Mouse (Mus musculus) inflammation-experienced regulatory T-cells, adult 6 months (primary cell): ENCODE data around the gene Dpep3. TPM values are rescaled to one million over a fixed set of nuclear protein-coding genes. Genes with fewer than 3 reads are reported as not detected.

Source experiments
- ATAC-seq: one replicate; pipeline ENCODE4 v1.8.0; 2017
- polyA plus RNA-seq, 3 experiments: library from polyadenylated mRNA; unstranded; fragments of 100-300 nt; shearing (Covaris generic); gene quantifications; one replicate each; pipeline ENCODE4 v1.2.1; 2017

Gene Dpep3
- polyA plus RNA-seq, 3 experiments from 2014 or later, result not detected

DNA sequence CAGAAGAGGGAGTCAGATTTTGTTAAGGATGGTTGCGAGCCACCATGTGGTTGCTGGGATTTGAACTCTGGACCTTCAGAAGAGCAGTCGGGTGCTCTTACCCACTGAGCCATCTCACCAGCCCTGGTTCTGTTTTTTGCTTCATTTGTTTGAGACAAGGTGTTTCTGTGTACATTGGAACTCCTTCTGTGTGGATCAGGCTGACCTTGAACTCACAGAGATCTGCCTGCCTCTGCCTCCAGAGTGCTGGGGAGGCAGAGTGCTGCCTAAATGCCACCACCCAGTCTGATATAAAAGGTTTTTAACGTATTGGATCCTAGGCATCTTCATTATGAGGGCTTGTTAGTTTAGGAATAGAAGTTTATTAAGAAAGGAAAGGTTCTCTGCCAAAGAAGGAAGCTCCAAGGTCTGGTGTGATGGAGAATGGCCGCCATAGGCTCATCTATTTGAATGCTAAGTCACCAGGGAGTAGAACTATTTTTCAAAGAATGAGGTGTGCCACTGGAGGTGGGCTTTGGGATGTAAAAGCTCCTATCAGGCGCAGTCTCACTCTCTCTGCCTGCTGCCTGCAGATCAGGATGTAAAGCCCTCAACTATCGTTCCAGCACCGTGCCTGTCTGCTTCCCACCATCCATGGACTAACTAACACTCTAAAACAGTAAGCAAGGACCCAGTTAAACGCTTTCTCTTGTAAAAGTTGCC, 8.1 kb downstream of the Dpep3 start:
- ATAC-seq, result no peak

DNA sequence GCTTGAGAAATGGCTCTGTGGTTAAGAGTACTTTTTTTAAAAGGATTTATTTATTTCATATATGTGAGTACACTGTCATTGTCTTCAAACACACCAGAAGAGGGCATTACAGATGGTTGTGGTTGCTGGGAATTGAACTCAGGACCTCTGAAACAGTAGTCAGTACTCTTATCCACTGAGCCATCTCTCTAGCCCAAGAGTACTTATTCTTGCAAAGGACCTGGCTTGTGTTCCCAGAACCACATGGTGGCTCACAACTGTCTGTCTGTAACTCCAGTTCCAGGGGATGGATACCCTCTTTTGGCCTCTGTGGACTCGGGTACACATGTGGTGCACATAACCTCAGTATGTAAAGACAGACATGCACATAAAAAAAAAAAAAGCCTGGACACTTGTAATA, 9.9 kb downstream of the Dpep3 start:
- ATAC-seq, result no peak

DNA sequence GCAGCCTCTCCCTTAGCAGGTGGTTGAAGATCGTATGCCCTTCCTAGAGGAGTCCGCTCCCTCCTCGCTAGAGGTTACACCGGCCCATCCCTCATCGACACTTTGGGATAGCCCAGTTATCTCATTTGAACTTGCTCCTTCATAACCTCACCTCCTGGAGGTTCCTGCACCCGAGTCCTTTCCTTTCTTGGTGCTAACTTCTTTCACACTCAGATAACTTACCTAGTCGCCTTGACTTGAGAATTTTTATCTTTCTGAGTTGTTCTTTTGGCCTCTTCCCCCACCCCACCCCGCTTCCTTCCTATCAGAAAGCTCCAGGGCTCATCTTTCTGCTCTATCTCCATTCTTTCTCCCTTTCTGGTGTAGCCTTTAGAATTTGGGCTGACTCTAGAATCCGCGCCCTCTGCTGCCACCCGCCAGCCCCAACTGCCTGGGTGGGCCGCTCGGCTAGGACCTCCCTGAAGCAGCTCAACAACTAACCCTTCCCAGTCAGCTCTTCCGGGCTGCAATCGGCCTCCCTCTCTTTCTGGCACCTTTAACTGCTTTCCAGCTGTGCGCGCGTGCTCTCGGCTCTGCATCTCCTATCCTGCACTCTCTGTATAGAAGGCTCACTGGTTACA, 12.4 kb downstream of the Dpep3 start:
- ATAC-seq, result no peak

DNA sequence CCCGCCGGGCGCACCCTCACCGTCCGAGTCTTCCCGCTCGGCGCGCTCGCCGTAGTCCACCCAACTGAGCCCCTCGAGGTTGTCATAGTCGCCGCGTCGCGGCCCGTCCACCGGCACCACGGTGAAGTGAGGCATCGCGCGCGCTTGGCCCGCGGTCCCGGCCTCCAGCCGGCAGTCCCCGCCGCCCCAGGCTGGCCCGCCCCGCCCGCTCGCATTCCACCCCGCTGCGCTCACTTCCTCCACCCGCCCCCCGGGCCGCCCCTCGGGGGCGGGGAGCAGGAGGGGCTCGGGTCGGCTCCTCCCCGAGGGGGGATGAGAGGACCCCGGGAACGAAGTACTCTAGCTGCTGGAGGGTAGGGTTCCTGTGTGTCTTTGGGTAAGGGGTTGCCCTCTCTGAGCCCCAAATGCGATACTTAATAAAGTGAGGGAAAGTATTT, 13.3 kb downstream of the Dpep3 start, which contains the start of gene Slc12a4:
Slc12a4 (minus strand) TSS at position 193 of the 437 bp plus-strand sequence.
- peak; percentile 80 for ATAC-seq

DNA sequence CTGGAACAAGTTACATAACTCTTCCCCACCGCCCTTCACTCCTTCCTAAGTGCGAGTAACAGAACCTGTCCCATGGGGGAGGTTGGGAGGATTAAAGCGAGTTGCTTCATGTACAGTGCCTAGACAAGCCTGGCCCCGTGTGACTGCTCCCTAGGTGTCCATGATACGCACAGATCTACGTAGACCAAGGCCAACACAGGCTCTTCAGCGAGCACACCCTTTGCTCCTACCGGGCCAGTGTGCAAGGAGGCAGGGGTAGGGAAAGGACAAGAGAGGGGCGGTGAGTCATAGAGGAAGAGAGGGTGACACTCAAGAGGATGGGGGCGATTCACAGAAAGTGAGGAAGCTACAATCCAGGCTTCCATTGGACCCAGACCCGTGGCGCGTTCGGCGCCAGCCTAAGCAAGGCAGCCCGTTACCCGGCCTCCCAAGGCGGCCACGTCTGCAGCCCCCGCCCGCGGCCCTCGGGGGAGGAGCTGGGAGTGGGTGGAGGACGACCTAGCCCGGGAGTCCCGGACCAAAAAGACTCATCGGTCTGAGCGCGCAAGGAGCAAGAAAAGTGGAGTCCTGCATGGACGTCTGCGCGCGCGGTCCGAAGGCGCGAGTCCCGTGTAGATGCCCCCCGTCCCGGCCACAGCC, 13.8 kb downstream of the Dpep3 start:
- peak; percentile 81 for ATAC-seq

DNA sequence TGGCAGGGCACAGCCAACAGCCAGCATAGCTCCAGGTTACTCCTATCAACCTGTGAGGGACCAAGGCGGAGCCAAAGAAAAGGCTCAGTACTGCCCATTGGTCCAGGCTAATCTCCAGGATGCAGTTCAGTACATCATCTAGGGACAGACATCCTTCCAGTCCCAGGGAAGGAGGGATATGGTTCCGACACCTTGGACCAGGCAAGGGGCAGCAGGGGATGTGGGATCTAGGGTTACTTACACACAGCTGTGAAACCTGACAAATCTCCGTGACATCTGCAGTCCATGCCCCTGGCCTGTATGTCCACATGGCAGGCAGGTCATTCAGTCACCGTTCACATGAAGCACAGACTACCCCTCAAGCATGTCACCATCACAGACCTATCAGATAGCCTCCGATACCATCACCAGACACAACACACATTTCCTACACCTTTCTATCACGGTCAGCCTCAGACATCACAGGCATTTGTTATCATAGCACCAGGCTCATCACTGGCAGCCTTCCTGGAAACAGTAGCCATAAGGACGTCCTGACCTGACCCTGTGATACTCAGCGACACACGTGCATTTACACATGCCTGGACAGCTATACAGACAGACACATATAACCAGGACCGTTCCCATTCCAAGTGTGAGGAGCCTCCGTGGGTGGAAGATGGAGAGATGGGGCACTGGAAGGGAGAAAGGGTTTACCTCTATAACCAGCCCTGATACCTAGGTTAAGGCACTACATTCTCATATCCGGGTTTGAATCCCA, 14.5 kb downstream of the Dpep3 start:
- ATAC-seq, result no peak

DNA sequence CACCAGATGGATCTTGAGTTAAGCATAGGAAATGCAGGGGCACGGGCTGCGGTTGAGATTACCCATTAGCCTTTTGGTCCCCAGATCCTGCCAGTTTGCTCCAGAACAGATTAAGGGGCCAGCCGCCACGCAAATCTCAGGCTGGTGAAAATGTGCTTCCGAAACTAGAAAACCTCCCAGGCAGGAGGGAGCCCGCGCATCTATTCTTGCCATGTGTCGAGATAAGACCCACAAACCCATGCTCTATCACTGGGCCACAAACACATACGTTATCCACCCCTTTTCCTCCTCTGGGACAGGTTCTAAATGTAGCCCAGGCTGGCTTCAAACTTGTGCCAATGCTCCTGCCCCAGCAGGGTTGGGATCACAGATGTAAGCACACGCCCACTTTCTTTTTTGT, 17.7 kb downstream of the Dpep3 start:
- ATAC-seq, result no peak

DNA sequence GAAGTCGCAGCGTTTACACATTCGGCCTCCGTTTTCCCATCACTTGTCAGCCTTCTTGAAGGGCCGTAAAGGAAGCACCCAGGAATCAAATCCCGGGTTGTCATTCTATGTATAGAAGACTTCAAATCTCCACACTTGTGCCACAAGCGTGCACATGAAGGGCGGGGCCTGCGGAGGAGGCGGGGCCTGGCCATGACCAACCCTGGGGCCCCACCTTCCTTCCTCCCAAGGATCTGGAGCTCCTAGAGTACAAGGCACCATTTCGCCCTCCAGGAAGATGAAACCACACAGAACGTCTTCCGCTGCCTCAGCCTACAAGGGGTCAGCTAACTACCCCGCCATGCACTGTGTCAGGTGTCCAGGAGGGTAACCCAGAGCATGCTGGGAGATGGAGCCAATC, 18.1 kb downstream of the Dpep3 start:
- no peak for ATAC-seq

DNA sequence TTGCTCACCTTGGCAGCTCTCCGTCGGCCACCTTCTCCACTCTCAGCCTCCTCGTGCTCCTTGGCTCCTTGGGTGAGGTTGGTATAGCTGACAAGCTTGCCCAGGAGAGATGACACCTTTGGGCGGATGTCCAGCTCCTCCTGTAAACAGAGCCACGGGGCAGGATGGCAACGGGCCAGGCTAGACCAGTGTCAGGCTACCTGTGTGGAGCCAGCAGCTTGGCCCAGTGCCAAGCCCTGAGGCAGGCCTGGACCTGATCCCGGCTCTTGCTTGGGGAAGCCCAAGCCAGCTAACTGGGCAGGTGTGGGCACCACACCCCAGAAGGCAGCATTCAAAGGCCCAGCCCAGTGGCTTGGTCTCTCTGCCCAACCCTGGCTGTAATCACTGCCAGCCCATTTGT, 19.9 kb downstream of the Dpep3 start:
- no peak for ATAC-seq

DNA sequence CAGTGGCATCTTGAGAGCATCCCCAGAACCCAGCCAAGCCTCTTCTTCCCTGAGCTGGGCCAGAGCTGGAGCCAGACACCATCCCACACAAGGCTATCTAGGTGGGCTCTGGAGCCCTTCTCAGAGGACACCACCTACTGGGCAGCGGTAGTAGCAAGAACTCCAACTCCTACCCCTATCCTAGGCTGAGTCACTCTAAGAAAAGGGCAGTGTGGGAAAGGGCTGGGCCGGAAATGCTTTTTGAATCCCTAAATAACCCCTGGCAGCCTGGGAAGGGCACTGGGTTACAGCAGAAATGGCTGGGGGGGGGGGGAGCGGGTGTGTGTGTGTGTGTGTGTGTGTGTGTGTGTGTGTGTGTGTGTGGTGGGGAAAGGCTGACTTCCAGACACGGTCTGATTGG, 21.4 kb downstream of the Dpep3 start:
- no peak for ATAC-seq

DNA sequence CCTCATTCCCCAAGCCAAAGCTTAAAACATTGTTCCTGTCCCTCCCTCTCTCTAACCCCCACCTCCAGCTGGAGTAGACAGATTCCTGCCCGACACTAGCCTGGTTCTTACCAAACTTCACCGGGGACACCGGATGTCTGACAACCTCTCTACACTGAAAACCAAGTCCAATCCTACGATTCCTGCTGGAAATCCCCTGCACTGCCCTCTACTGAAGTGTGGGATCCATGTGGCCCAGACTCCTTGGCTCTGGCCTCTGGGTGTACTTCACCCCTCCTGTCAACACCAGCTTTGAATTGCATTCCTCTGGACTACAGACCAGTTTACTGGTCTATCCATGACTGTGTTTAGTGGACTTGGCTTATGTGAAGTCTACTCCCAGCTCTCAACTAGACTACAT, 22.7 kb downstream of the Dpep3 start:
- ATAC-seq, result no peak

DNA sequence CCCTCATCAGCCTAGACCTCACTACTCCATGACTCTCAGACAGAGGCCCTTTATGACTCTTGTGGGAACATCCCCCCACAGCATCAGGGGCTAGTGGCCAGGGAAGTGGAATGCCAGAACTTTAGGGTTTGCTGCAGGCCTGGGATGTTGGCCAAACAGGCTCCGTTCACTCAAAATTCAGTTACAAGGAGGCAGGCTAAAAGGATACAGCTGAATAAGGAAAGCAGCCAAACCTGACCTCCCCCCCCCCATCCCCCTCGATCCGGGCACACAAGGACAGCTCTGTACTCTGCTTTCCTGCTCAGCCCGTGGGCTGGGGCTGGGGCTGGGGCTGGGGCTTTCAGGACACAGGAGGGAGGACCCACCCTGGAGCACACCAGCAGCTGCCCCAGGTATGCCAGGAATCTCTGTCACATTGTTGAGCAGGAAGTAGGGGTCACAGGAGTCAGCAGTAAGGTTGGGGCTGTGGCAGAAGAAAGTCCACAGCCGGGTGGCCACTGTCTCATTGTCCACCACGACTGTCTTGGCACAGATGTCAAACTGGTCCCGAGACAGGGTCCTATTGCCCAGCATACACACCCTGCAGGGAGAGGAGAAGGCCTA, 28.1 kb downstream of the Dpep3 start:
- no peak for ATAC-seq

DNA sequence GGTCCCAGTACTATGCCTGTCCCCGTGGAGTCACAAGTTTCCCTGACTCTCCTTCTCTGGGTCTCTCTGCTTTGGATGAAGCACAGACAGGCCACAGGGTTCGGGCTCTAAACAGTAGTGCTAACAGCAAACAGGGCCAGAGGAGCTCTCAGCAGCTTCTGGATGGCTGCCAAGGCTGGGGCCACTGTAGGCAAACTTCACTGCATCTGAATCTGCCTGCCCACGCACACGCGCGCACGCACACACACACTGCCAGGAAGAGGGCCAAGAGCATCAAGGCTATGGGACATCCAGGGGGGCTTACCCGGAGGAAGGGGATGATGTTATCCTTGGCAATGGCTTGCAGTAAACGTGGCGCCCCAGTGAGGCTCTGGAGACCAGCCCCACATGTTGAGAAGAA, 29.9 kb downstream of the Dpep3 start:
- no peak for ATAC-seq

DNA sequence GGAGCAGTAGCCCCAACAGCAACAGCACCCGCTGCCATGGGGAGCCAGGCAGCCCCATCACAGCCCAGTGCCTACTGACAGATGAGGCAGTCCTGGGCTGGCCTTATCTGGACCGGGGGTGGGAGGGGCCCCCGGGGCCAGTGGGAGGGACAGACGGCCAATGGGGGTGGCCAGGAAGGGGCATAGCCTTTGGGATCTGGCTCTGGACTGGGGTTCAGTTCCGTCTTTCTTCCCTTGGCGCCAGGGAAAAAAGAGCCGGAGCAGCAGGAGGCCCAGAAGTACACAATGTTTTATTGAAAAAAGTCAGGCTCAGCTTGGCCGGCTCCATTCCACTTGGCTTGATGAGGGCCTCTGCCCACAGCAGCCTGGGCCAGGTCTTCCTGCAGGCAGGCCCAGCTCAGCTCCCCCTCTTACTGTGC, 35.9 kb downstream of the Dpep3 start, which contains the start of gene Lcat:
Lcat (minus strand) TSS at position 62 of the 419 bp plus-strand sequence.
- no peak for ATAC-seq

DNA sequence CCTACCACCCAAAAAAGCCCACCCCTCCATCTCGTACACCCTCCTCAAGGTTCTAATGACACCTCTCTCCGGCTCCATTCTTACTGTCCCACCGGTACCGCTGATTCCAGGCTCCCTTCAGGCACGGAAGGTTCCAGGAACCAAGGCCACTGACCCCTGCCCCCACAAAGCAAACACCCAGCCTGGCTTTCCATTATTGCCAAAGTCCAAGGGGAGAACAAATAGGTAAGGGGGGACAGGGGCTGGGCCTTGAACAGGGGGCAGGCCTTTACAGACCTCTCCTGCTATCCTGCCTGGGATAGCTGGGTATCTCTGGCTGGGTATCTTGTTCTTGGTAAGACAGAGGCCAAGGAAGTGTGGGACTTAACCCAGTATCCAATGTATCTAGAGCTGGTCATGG, 36.7 kb downstream of the Dpep3 start:
- no peak for ATAC-seq

DNA sequence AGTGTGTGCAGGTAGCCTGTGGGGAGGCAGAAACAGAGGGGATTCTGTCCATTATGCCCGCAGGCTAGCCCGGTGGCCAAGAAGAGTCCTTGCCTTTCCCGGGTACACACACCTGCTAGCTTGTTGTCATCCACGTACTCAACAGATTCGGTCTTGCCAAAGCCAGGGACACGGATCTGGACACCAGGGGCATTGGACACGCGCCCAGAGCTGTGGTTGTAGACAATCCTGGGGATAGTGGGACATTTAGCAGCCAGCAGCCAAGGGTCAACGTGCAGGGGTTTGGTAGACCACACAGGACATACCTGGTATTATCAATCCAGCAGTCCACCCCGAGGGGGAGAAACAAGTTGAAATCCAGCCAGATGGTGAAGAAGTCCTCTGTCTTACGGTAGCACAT, 37.2 kb downstream of the Dpep3 start:
- ATAC-seq, result no peak

DNA sequence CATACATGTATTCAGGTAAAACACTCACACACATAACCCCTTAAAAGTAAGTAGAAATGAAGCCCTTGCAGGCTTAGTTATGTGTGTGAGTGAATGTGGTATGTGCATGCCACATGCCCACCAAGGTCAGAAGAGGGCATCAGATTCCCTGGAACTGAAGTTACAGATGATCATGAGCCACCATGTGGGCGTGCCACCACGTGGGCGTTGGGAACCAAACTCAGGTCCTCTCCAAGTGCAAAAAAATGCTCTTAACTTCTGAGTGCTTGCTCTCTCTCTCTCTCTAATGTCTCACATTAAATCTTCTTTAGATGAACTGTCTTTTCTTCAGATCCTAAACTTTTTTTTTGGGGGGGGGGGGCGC, 40.9 kb downstream of the Dpep3 start, which contains the start of gene Psmb10:
Psmb10 (minus strand) TSS at position 139 of the 364 bp plus-strand sequence.
- ATAC-seq, result peak; percentile 23

DNA sequence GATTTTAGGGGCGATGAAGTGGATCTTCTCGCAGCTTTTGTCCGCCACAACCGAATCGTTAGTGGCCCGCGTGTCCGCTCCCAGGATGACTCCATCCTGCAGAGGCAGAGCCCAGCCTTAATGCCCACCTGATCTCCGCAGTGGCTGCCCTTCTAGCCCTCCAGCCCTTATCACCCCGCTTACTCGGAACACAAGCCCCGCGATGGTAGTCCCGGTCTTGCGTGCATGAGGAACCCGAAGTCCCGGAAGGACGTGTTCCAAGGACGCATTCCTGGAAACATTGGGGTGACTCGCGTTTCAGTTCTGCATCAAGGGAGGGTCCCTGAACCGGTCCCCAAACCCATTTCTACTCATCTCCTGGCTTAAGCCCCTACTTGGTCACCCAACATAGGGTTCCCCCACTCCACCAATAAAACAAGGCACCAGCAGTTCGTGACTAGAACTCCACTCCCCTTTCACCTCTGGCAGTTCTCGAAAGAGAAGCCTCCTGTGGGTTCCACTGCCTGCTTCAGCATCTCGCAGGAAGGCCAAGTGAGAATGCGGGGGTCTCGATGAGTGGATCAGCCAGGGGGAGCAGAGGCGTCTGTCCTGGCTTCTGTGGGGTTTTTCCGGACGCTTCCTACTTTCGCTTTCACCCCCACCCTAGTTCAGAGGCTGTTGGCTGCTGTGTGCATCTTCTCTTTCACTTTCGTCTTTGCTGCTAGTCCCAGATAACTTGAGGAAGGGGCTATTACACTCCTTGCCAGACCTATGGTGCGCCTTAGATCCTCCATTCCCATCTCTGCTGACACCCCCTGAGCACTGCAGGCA, 41.5 kb downstream of the Dpep3 start:
- ATAC-seq, result peak; percentile 91

DNA sequence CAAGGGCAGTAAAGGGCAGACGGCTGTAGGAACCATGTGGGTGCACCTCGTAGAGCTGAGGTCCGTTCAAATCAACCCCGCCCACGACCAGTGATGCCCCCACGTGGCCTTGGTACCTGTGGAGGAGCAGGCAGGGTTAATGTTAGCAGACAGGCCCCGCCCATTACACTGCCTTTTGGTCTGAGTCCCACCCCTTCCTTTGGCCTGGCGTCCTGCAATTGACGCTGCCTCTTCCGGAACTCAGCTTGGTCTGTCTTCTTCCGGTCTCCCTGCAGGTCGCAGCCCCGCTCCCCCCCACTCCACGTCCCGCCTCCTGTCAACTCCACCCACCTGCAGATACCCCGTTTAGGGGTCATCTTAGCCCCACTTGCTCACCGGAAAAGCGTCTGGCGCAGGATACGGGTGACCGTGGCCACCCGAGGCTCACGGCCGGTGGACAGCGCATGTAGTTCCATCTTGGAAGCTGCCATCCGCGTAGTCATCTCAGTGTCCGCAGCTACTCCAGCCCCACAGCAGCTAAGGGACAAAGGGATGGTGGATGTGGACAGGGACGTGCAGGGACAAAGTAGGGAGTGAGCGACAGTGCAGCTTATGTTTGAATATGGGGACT, 42.3 kb downstream of the Dpep3 start:
- peak; percentile 46 for ATAC-seq

DNA sequence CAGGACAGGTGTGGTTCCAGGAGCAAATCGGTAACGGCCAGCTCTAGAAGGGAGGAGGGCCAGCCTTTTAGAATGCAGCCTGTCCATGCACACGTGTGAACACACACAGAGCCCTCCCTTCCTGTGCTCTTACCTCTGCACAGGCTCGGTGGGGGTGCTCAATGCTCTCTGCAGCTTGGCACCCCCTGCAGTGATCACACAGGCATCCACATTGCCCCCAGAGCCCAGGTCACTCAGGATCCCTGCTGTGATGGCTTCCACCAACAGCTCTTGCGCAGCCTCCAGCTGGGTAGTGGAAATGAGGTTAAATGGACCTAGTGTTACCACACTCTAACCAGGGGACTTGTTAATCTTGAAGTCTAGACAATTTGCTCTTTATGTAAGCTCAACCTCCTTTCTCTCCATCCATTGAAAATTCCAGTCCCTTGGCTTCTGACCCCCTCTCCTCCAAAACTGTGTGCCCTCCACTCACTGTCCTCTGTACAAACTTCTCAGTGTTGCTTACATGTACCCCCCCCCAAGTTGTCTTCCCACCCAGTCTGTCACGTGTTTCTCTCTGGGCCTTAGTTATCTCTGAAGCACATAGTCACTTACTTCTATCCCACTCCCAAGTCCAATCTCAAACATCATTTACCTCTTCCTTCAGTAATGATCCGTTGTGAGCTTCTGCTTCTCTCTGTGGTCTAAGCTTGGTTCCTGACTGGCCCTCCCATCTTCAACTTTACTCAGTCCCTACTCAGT, 43.2 kb downstream of the Dpep3 start:
- no peak for ATAC-seq

DNA sequence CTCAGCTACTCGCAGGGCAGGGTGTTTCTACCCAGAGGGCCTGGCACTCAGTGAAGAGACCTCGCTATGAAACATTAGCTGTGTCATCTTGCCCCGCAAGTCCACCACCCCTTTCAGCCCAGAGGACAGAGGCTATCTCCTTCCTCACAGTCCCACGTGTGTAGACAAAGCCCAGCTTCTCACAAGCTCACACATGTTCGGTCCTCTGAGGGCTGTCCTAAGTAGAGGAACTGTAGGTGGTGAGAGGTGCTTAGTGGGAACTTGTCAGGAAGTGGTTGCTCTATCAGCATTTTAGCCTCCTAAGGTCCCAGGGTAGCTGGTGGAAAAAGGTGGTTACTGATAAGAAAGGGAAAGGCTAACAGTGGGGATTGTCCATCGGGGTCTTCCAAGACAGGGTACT, 44.1 kb downstream of the Dpep3 start:
- ATAC-seq, result no peak
